Mouse (Mus musculus) limb, embryonic 12.5 days (tissue): ENCODE data around the gene Tex10. TPM values are rescaled to one million over a fixed set of nuclear protein-coding genes. Genes with fewer than 3 reads are reported as not detected.
A peak's percentile ranks its signal among the peaks of the same experiment; 100 is the strongest.

ENCODE experiments used
- ATAC-seq: fragments of 200-750 bp; cut with Nextera tagmentation; 2 replicates; pipeline ENCODE4 v1.8.0; 2017; ENCODE audit warnings: low read depth, moderate TSS enrichment; ENCODE audit not compliant: insufficient number of reproducible peaks, insufficient read depth, low FRiP score, low TSS enrichment
- H3K27ac ChIP-seq: fragments of 300-500 bp; sonication (generic); 2 replicates; pipeline ENCODE4 v1.5.1; 2016; ENCODE audit warnings: mild to moderate bottlenecking, moderate library complexity
- H3K27me3 ChIP-seq: fragments of 300-500 bp; sonication (generic); 2 replicates; pipeline ENCODE4 v1.6.1; 2016; ENCODE audit warnings: mild to moderate bottlenecking, moderate library complexity
- H3K36me3 ChIP-seq: fragments of 300-500 bp; sonication (generic); 2 replicates; pipeline ENCODE4 v1.6.1; 2016; ENCODE audit warnings: mild to moderate bottlenecking, moderate library complexity
- H3K4me1 ChIP-seq: fragments of 300-500 bp; sonication (generic); replicated peaks from 2 replicates; pipeline ENCODE4 v1.6.1; 2016
- H3K4me2 ChIP-seq: fragments of 300-500 bp; sonication (generic); 2 replicates; pipeline ENCODE4 v1.6.1; 2016; ENCODE audit warnings: mild to moderate bottlenecking, moderate library complexity
- H3K4me3 ChIP-seq: fragments of 300-500 bp; sonication (generic); replicated peaks from 2 replicates; pipeline ENCODE4 v1.5.1; 2016; ENCODE audit warnings: mild to moderate bottlenecking
- H3K9ac ChIP-seq: fragments of 300-500 bp; sonication (generic); replicated peaks from 2 replicates; pipeline ENCODE4 v1.6.1; 2016; ENCODE audit warnings: mild to moderate bottlenecking, moderate library complexity
- H3K9me3 ChIP-seq: fragments of 300-500 bp; sonication (generic); 2 replicates; pipeline ENCODE4 v1.6.1; 2016; ENCODE audit warnings: mild to moderate bottlenecking, moderate library complexity
- WGBS: fragments of 180-500 bp; shearing (Covaris S2); methylation state at CpG from one replicate; pipeline ENCODE4 v1.1.7; 2016; 5-methylcytosine and 5-hydroxymethylcytosine counted together
- polyA plus RNA-seq: library from polyadenylated mRNA; unstranded; fragments of >200 nt; fragmentation: Nextera tagmentation; extraction: Ambion mirVana; gene quantifications from 2 replicates; pipeline ENCODE4 v1.2.1, GENCODE M21; 2016

Gene Tex10
- 67.6 and 70.1 TPM in 2 replicates for polyA plus RNA-seq

- Histone ChIP-seq H3K4me3 (peak within 1 kb of the TSS; percentile 95), H3K4me2 (peak within 1 kb of the TSS; percentile 77), H3K36me3 (peaks cover 8% of the 10 kb centered on the region), H3K9me3 (no peaks in the 10 kb centered on the region), H3K27ac (peak within 1 kb of the TSS; percentile 86), H3K27me3 (no peaks in the 10 kb centered on the region), H3K4me1 (peaks cover 19% of the 10 kb centered on the region), H3K9ac (peak within 1 kb of the TSS; percentile 96)
- ATAC-seq = peak; percentile 90
- under 1% methylated on average over 89 of the region's 89 CpGs for WGBS
Observed at GRCm38 (mm10) chr4:48472792-48473650, at the start of gene Tex10. TSS of gene Tex10 (minus strand) at chr4:48473459.

- H3K4me2 ChIP-seq = no peak overlapping the region
- 23% methylated on average over 2 of the region's 2 CpGs for WGBS
- H3K27ac ChIP-seq = no peak overlapping the region
- ATAC-seq = no peak
- H3K4me1 ChIP-seq = no peaks in the 10 kb centered on the region
- H3K4me3 ChIP-seq = no peak overlapping the region
- no peaks in the 10 kb centered on the region for H3K27me3 ChIP-seq
- no peak overlapping the region for H3K9ac ChIP-seq
- no peaks in the 10 kb centered on the region for H3K36me3 ChIP-seq
- peaks cover 18% of the 10 kb centered on the region for H3K9me3 ChIP-seq
Observed at GRCm38 (mm10) chr4:48510861-48511260, 37.6 kb upstream of the Tex10 start.

- Histone ChIP-seq H3K27me3 (no peaks in the 10 kb centered on the region), H3K4me2 (no peak overlapping the region), H3K4me3 (no peak overlapping the region), H3K4me1 (0 out of 2 replicates have a peak, but pooled peaks cover 3% of the 10 kb centered on the region), H3K36me3 (no peaks in the 10 kb centered on the region), H3K9ac (no peak overlapping the region), H3K9me3 (no peaks in the 10 kb centered on the region), H3K27ac (no peak overlapping the region)
- ATAC-seq = no peak
- WGBS = 72% methylated on average over 2 of the region's 2 CpGs
Observed at GRCm38 (mm10) chr4:48492510-48492909, 19.3 kb upstream of the Tex10 start.

DNA sequence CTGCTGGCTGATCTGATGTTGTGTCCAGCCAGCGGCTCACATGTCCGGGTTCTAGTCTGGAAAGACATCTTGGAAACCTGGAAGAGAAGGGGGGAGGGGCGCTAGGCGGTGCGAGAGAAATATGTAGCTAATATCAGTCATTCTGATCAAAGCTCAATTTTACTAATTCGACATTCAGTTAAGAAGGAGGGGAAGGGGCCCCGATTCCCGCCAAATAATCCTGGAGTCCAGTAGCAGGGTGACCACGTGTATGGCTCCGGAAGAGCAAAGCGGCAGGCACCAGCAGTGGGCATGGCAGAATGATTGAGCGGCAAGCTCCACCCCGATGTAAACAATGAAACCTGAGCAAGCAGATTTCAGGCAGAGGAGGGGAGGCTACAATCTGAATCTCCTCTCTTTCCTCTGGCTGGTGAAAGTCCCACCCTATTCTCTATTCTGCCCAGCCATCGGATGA, 18.1 kb upstream of the Tex10 start:
- Histone ChIP-seq H3K4me3 (peak overlapping the region; percentile 32), H3K36me3 (no peaks in the 10 kb centered on the region), H3K4me1 (0 out of 2 replicates have a peak, but pooled peaks cover 3% of the 10 kb centered on the region), H3K9me3 (no peaks in the 10 kb centered on the region), H3K27me3 (no peaks in the 10 kb centered on the region), H3K27ac (no peak overlapping the region), H3K4me2 (peak overlapping the region; percentile 54), H3K9ac (no peak overlapping the region; the same call in 1 of the 2 replicates)
- no peak for ATAC-seq
- WGBS = 15% methylated on average over 14 of the region's 14 CpGs

DNA sequence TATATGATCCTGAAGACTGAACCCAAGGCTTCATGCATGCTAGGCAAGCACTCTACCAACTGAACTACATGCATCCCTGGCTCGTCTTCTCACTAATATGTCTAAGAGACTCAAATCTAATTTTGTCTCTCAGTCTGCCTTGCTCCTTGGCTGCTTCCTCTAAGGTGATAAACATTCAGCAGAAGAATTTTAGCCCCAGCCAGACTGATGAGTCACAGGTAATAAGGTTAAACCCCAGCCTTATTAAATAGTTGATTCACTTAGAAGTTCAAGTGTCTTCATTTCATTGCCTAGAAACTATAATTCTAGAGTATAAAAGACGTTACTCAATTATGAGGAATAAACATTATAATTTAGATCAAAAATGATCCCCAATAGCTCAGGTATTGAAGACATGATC, 15.7 kb upstream of the Tex10 start:
- no peak overlapping the region for H3K27ac ChIP-seq
- H3K4me1 ChIP-seq = 0 out of 2 replicates have a peak, but pooled peaks cover 3% of the 10 kb centered on the region
- no peak overlapping the region for H3K4me3 ChIP-seq
- H3K4me2 ChIP-seq = no peak overlapping the region
- ATAC-seq = no peak
- H3K9me3 ChIP-seq = no peaks in the 10 kb centered on the region
- H3K9ac ChIP-seq = no peak overlapping the region
- no peaks in the 10 kb centered on the region for H3K27me3 ChIP-seq
- 92% methylated on average over 2 of the region's 2 CpGs for WGBS
- H3K36me3 ChIP-seq = no peaks in the 10 kb centered on the region

GRCm38 (mm10) chr4:48481287-48481686, 8.0 kb upstream of the Tex10 start:
- Histone ChIP-seq H3K4me3 (no peak overlapping the region), H3K9me3 (peaks cover 8% of the 10 kb centered on the region; the same call in 1 of the 2 replicates), H3K36me3 (no peaks in the 10 kb centered on the region), H3K27me3 (no peaks in the 10 kb centered on the region; the same call in 1 of the 2 replicates), H3K4me2 (no peak overlapping the region), H3K4me1 (no peaks in the 10 kb centered on the region), H3K27ac (no peak overlapping the region), H3K9ac (no peak overlapping the region)
- ATAC-seq = no peak
- WGBS = 27% methylated on average over 2 of the region's 2 CpGs

GRCm38 (mm10) chr4:48473651-48474011, 372 bp upstream of the Tex10 start:
- H3K9ac ChIP-seq = no peak overlapping the region
- no peak for ATAC-seq
- WGBS = 85% methylated on average over 2 of the region's 2 CpGs
- H3K9me3 ChIP-seq = peaks cover 5% of the 10 kb centered on the region; the same call in 1 of the 2 replicates
- H3K4me2 ChIP-seq = peak overlapping the region; percentile 77
- H3K36me3 ChIP-seq = peaks cover 2% of the 10 kb centered on the region
- peaks cover 19% of the 10 kb centered on the region for H3K4me1 ChIP-seq
- peak overlapping the region; percentile 95 for H3K4me3 ChIP-seq
- peak overlapping the region; percentile 50; the same call in 1 of the 2 replicates for H3K27ac ChIP-seq
- no peaks in the 10 kb centered on the region for H3K27me3 ChIP-seq

DNA sequence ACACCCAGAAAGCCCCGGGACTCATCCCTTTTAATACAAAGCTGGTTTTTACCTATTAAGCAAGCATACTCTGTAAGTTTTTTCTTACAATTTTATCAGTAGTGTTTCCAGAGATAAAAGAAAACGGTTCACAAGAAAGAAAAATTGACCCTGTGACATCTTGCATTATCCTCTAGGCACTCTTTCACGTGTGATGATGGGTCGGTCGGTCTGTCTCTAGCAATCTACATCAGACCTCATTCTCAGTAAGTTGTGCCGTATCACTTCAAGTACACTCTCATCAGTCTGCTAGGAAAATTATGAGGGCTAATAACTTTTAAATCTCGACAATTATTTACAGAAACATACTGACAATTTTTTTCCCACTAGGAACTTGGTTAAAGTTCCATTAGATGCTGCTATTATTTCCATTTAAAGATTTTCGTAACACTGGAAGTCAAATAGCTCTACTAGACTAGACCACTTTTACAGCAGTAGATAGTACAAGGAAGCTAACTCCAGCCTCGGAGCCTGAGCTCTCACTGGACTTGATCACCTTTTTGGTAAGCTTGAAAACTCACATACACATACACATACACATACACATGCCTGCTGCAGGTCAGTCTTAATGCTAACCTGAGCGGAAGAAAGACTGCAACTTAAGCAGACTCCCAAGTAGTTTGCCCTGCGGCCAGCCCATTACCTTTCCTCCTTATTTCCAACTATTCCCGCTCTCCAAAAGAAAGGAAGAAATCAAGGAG, 1.0 kb downstream of the Tex10 start:
- Histone ChIP-seq H3K4me2 (peak overlapping the region; percentile 77), H3K9me3 (no peaks in the 10 kb centered on the region), H3K36me3 (peaks cover 12% of the 10 kb centered on the region), H3K27me3 (no peaks in the 10 kb centered on the region), H3K27ac (peak overlapping the region; percentile 86; the same call in 1 of the 2 replicates), H3K4me1 (peaks cover 19% of the 10 kb centered on the region), H3K9ac (peak overlapping the region; percentile 96), H3K4me3 (peak overlapping the region; percentile 95)
- WGBS = 19% methylated on average over 12 of the region's 12 CpGs
- no peak for ATAC-seq

DNA sequence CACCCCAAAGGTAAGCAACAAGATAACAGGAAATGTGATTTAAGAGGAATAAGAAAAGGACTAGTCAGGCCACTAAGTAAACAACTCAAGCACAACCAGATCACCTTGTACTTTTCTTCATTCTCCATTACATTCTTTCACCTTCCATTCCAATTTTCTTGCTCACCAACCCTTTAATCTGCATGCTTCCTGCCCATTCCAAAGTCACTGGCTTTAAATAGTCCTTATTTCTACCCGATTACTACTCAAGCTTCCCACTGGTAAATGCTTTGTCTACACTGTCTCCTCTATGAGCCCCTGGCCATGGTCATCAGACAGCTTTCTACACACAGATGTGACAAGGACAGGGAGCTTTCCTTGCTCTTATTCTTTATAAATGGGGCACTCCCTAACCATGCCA, 2.3 kb downstream of the Tex10 start:
- Histone ChIP-seq H3K4me1 (peaks cover 19% of the 10 kb centered on the region), H3K4me2 (peak overlapping the region; percentile 77), H3K27me3 (no peaks in the 10 kb centered on the region), H3K27ac (no peak overlapping the region), H3K9me3 (no peaks in the 10 kb centered on the region), H3K9ac (no peak overlapping the region), H3K36me3 (peaks cover 23% of the 10 kb centered on the region), H3K4me3 (no peak overlapping the region)
- 70% methylated on average over 1 of the region's 1 CpGs for WGBS
- ATAC-seq = no peak

DNA sequence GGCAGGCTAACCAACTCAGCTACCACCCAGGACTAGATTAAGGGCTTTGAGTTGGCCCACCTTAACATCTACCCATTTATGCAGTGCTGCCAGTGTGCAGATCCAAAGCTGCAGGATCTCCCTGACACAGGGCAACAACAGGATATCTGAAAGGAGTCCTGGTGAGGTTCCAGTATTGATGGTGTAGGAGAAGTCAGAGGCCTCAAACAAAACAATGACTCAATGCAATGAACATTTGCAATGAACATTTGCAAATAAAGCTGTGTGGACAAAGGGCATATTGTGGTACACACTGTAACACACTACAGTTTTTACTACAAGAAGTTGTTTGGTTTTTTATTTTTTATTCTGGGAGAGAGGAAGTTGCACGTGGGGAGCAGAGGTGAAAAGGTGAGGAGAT, 12.2 kb downstream of the Tex10 start:
- no peak for ATAC-seq
- H3K4me3 ChIP-seq = no peak overlapping the region
- no peaks in the 10 kb centered on the region for H3K4me1 ChIP-seq
- H3K9me3 ChIP-seq = no peaks in the 10 kb centered on the region
- 91% methylated on average over 1 of the region's 1 CpGs for WGBS
- no peaks in the 10 kb centered on the region for H3K27me3 ChIP-seq
- H3K9ac ChIP-seq = no peak overlapping the region
- no peak overlapping the region for H3K27ac ChIP-seq
- H3K36me3 ChIP-seq = peaks cover 51% of the 10 kb centered on the region
- no peak overlapping the region for H3K4me2 ChIP-seq

DNA sequence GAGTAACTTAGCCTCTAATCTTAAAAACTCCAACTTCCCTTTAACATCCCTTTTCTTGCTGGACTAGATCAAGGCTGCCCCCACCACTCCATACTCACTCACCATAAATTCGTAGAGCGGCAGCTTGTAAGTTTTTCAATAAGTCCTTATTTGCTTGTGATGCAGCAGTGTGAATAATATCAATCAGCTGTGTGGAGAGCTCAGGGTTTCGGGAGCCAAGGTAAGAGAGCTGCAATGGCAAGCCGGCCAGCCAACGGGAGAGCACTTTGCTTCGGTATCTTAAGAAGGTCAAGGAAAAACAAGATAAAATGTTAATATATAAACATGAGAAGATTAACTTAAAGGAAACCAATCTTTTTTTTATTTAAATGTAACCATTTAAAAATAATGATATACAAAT, 14.8 kb downstream of the Tex10 start:
- Histone ChIP-seq H3K27me3 (no peaks in the 10 kb centered on the region), H3K4me1 (no peaks in the 10 kb centered on the region), H3K4me2 (no peak overlapping the region), H3K9me3 (no peaks in the 10 kb centered on the region), H3K27ac (no peak overlapping the region), H3K36me3 (peaks cover 57% of the 10 kb centered on the region), H3K4me3 (no peak overlapping the region), H3K9ac (no peak overlapping the region)
- no peak for ATAC-seq
- WGBS = 95% methylated on average over 6 of the region's 6 CpGs
